Mouse (Mus musculus) gastrocnemius, postnatal 25 days (tissue): ENCODE measurements at regions not wholly inside any gene's neighbourhood (a gene's known extent, or its start where the extent isn't known, plus 50 kb on each side); places are given as distances from the start of the nearest gene placed in this dataset.

Experiments used
- DNase-seq: peaks from one replicate; pipeline ENCODE4 v3.0.0; 2022

DNA sequence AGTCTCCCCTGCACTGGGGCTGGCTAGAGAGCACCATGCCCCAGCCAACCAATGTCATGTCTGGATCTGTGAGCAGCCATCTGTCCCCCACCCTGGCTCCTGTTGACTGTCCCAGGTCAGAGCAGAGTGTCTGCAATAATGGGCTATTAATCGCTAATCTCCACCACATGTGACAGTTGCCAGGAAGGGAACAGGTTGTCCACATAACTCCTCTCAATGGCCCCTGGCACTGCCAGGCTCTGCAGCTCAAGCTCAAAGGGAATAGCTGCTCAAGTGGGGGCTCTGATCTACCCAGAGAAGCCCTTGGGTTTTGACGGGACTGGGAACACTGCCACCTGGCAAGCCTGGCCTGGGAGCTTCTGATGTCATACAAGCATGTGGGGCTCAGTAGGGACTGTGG, 231.4 kb downstream of the Cryba4 start:
- DNase-seq, result no peak

- DNase-seq, result no peak
These were observed 222.4 kb downstream of the Cryba4 start for GRCm38 (mm10) chr5:112029955-112030354.

- DNase-seq, result no peak
These were observed 220.3 kb downstream of the Cryba4 start for GRCm38 (mm10) chr5:112032036-112032435.

DNA sequence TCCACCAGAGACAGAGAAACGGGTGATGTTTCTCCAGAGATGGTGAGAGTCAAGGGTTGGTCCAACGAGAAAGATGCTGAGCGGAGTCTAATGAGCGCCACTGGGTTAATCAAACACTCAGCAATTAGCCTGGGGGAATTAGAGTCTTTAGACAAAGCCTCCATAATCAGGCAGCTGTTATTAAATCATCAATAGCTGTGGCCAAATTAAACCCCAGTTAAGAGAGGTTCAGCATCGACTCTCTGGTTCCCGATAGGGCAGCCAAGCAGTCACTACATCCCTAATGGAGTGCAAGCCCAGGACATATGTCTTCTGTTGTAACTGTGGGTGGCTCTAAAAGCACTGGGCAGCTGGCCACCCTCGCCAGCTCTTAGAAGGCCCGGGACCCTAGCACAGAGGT, 216.9 kb downstream of the Cryba4 start:
- no peak for DNase-seq

- DNase-seq, result no peak
These were observed 215.2 kb downstream of the Cryba4 start for GRCm38 (mm10) chr5:112037080-112037479.

DNA sequence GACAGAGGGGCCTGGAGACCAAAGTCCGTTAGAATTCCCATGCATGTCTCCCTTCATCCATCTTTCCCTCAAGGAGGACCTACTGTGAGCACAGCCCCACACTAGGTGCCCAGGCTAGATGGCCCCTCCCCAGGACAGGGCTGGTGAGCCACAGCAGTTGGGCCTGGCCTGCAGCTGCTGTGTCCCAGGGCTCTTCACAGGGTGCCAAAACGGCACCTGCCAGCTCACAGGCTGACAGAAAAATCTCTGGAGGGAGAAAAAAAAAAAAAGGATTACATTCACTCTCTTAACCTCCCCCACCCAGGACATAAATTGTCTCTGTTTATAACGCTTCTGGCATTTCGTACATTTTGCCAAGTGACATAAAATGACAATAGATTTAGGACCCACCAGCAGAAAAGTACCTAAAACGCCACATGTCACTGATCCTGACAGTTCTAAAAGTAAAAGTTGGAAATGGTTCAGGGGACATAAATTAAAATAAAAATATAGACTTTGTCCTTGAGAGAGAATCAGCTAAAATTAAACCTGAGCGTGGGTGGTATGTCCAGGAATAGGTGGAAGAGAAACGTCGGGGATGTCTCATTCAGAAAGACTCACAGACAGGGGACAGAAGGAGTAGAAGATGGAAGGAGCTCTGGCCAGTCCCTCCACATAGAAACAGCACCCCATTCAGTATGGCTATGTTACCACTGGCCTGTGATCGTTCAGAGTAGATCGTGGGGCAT, 212.5 kb downstream of the Cryba4 start:
- DNase-seq, result peak; percentile 16

DNA sequence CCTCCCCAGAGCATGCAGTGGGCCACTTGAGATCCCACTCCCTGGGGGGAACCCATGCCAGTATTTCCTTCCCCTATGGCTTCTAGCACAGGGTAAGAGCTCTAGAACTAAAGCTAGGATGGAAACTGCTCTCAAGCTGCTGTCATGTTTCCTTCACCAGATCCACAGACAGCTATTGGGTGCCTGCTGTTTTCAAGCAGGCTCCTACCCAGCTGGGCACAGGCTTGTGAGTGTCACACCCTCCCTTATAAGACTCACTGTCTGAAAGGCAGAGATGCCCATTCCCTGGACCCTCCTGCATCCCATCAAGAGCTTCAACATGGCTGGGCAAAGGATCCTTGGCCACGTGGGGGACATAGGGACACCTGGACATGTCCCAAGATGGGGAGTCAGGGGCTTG, 211.6 kb downstream of the Cryba4 start:
- DNase-seq, result no peak

DNA sequence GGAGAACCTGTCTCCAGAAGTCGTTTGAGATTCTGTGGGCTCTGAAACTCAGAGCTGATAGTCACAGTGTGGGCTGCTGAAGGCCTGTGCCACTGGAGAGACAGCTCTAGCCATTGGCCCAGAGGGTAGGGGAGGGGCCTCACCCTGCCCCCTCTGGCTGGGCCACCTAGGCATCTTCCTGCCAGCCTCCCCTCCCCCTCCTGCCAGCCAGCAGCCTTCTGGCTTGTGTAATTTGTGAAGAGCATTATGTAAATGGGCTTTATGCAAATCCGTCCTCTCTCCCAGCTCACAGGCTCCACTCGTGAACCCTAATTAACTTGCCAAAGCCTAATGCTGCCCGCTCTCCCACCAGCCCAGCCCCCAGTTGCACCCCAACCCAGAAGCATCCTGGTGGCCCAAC, 211.0 kb downstream of the Cryba4 start:
- DNase-seq, result no peak

GRCm38 (mm10) chr5:112042236-112042635, 210.1 kb downstream of the Cryba4 start:
- DNase-seq, result no peak

DNA sequence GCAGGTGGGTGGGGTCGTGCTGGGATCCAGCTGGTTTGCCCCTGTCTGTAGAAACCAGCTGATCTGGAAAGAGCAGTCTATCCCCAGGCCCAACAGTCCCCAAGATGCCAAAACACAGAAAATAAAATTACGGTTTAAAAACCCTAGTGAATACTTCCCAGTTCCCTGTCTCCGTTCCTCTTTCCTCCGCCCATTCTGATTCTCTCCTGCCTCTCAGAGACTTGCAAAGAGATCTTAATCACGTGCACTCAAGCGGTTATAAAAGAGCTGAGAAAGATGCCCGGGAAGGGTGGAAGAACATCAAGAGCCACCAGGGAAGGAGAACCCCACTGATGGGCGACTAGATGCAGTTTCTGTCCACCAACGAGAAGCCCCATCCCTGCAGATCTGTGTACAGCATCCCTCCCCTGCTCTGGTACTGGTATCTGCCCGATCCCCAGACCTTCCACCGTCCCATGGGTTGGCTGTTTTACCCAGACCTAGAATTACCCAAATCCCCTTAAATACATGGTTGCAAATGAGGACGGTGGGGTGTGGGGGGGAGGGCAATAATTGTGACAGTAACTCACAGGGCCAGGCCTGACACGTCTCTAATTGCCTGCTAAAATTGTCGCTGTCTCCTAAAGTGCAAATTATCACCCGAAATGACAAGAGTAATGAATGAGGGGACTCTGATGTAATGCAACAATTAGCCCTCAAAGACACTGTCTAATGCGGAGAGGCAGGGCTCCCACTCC, 202.1 kb downstream of the Cryba4 start:
- no peak for DNase-seq

GRCm38 (mm10) chr5:112050906-112051305, 201.4 kb downstream of the Cryba4 start:
- no peak for DNase-seq

- no peak for DNase-seq
These were observed 200.5 kb downstream of the Cryba4 start for GRCm38 (mm10) chr5:112051786-112052185.

- DNase-seq, result no peak
These were observed 198.6 kb downstream of the Cryba4 start for GRCm38 (mm10) chr5:112053600-112054155.

- no peak for DNase-seq
These were observed 197.3 kb downstream of the Cryba4 start for GRCm38 (mm10) chr5:112055018-112055417.

- DNase-seq, result no peak
These were observed 182.4 kb downstream of the Cryba4 start for GRCm38 (mm10) chr5:112069917-112070316.

DNA sequence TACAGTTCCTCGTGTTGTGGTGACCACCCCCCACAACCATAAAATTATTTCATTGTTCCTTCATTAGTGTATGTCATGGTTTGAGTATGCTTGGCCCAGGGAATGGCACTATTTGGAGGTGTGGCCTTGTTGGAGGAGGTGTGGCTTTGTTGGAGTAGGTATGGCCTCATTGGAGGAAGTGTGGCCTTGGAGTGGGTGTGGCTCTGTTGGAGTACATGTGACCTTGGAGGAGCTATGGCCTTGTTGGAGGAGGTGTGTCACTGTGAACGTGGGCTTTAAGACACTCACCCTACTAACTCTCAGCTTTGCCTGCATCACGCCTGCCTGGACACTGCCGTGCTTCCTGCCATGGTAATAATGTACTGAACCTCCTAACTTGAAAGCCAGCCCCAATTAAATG, 179.9 kb downstream of the Cryba4 start:
- DNase-seq, result no peak

- no peak for DNase-seq
These were observed 175.2 kb downstream of the Cryba4 start for GRCm38 (mm10) chr5:112077097-112077496.

GRCm38 (mm10) chr5:112077840-112078600, 174.3 kb downstream of the Cryba4 start:
- no peak for DNase-seq

GRCm38 (mm10) chr5:112081006-112081405, 171.3 kb downstream of the Cryba4 start:
- no peak for DNase-seq

GRCm38 (mm10) chr5:112091867-112092535, 160.3 kb downstream of the Cryba4 start:
- peak; percentile 18 for DNase-seq

- no peak for DNase-seq
These were observed 158.3 kb downstream of the Cryba4 start for GRCm38 (mm10) chr5:112093905-112094571.
